Mouse (Mus musculus): ENCODE measurements at regions not wholly inside any gene's neighbourhood (a gene's known extent, or its start where the extent isn't known, plus 50 kb on each side); places are given as distances from the start of the nearest gene placed in this dataset.

- TF ChIP-seq CTCF (IDR thresholded peaks at IDR 0.05; ENCODE audit: insufficient read depth, low read depth, low read length) (peak; percentile 41; the same call in 1 of the 2 replicates), POLR2A (IDR thresholded peaks at IDR 0.05; ENCODE audit: insufficient read depth, low read depth, low read length) (no peak)
These were observed 106.5 kb upstream of the Zfp706 start for GRCm38 (mm10) chr15:37114119-37114518.

Measured in olfactory bulb, adult 2 months (tissue).